8 mouse cellular contexts compared by ENCODE assay signal in the genomic region with DNA sequence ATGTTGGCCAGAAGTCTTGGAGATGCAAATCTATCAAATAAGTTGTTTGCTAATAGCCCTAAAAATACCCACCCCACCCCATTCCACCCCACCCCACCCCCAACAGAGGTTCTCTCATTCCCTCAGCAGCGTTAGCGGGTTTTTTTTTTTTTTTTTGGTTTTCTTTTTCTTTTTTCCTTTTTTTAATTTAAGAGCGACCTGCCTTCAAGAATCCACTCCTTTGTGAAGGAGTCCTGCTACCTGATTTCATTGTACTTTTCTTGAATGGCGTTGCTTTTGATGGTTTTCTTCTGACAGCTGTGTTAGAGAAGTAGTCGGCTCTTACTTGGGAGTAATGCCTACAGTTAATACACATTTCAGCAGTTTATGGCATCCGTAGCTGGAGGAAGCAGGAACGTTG. TPM values are rescaled to one million over a fixed set of nuclear protein-coding genes. Genes with fewer than 3 reads are reported as not detected.
DNase-seq lines count a peak whose midpoint lies in the region; ATAC-seq and TF ChIP-seq lines count a peak whose summit lies in the region.

No protein-coding gene starts in this region.

- peak overlapping the region; percentile 85 for H3K4me2 ChIP-seq in lung, postnatal 0 days (replicated peaks; ENCODE audit: low read depth, low read length)
- H3K4me2 ChIP-seq in forebrain, embryonic 11.5 days (ENCODE audit: low read depth, low read length, severe bottlenecking), result peak overlapping the region; percentile 92
- peak overlapping the region; percentile 86 for H3K4me2 ChIP-seq in limb, embryonic 15.5 days
- H3K4me2 ChIP-seq in stomach, embryonic 15.5 days, result peak overlapping the region; percentile 88

- TF ChIP-seq EP300 in lung, postnatal 0 days (IDR thresholded peaks at IDR 0.05), result no peak

- no peak for TF ChIP-seq CTCF in lung, postnatal 0 days (IDR thresholded peaks at IDR 0.05)

- peak overlapping the region; percentile 97 for H3K4me3 ChIP-seq in lung, postnatal 0 days (ENCODE audit: low read depth, low read length)
- peak overlapping the region; percentile 95 for H3K4me3 ChIP-seq in forebrain, embryonic 11.5 days (ENCODE audit: low read depth, low read length)
- H3K4me3 ChIP-seq in limb, embryonic 15.5 days, result peak overlapping the region; percentile 99
- H3K4me3 ChIP-seq in stomach, embryonic 15.5 days (replicated peaks), result peak overlapping the region; percentile 99

- no peak for ATAC-seq in lung, postnatal 0 days
- no peak for ATAC-seq in forebrain, embryonic 11.5 days (replicated peaks; ENCODE audit: low FRiP score)
- ATAC-seq in limb, embryonic 15.5 days (ENCODE audit: insufficient number of reproducible peaks, low FRiP score, low TSS enrichment, low read depth), result no peak
- no peak for ATAC-seq in stomach, embryonic 15.5 days (ENCODE audit: insufficient read depth, low FRiP score, low read depth)

- WGBS in lung, postnatal 0 days, result 17% methylated on average over 7 of the region's 7 CpGs
- WGBS in forebrain, embryonic 11.5 days, result 38% methylated on average over 7 of the region's 7 CpGs
- WGBS in limb, embryonic 15.5 days, result 18% methylated on average over 7 of the region's 7 CpGs
- 19% methylated on average over 7 of the region's 7 CpGs for WGBS in stomach, embryonic 15.5 days

- H3K4me1 ChIP-seq in lung, postnatal 0 days (ENCODE audit: insufficient read depth, low read depth, low read length), result peaks cover 3% of the 10 kb centered on the region; the same call in 1 of the 2 replicates
- peaks cover 7% of the 10 kb centered on the region; the same call in 1 of the 2 replicates for H3K4me1 ChIP-seq in forebrain, embryonic 11.5 days (replicated peaks; ENCODE audit: control insufficient read depth, insufficient read depth, low read length)
- peaks cover 17% of the 10 kb centered on the region for H3K4me1 ChIP-seq in limb, embryonic 15.5 days
- H3K4me1 ChIP-seq in stomach, embryonic 15.5 days, result peaks cover 4% of the 10 kb centered on the region

- no peaks in the 10 kb centered on the region for H3K27me3 ChIP-seq in lung, postnatal 0 days (replicated peaks; ENCODE audit: insufficient read depth, low read length)
- H3K27me3 ChIP-seq in forebrain, embryonic 11.5 days (ENCODE audit: control insufficient read depth, insufficient read depth, low read length), result no peaks in the 10 kb centered on the region
- H3K27me3 ChIP-seq in limb, embryonic 15.5 days, result no peaks in the 10 kb centered on the region
- H3K27me3 ChIP-seq in stomach, embryonic 15.5 days (replicated peaks), result no peaks in the 10 kb centered on the region

- no peaks in the 10 kb centered on the region for H3K36me3 ChIP-seq in lung, postnatal 0 days (ENCODE audit: insufficient read depth, low read length)
- no peaks in the 10 kb centered on the region for H3K36me3 ChIP-seq in forebrain, embryonic 11.5 days (ENCODE audit: control insufficient read depth, insufficient read depth, low read length)
- peaks cover 2% of the 10 kb centered on the region for H3K36me3 ChIP-seq in limb, embryonic 15.5 days
- H3K36me3 ChIP-seq in stomach, embryonic 15.5 days, result no peaks in the 10 kb centered on the region

- H3K9ac ChIP-seq in lung, postnatal 0 days (replicated peaks; ENCODE audit: low read depth), result peak overlapping the region; percentile 84; the same call in 1 of the 2 replicates
- H3K9ac ChIP-seq in forebrain, embryonic 11.5 days (ENCODE audit: low read length), result peak overlapping the region; percentile 87
- no peak overlapping the region for H3K9ac ChIP-seq in limb, embryonic 15.5 days
- H3K9ac ChIP-seq in stomach, embryonic 15.5 days, result peak overlapping the region; percentile 97; the same call in 1 of the 2 replicates

- no peaks in the 10 kb centered on the region for H3K9me3 ChIP-seq in lung, postnatal 0 days (ENCODE audit: low read length)
- no peaks in the 10 kb centered on the region for H3K9me3 ChIP-seq in forebrain, embryonic 11.5 days (ENCODE audit: control insufficient read depth, low read length)
- no peaks in the 10 kb centered on the region for H3K9me3 ChIP-seq in limb, embryonic 15.5 days
- no peaks in the 10 kb centered on the region for H3K9me3 ChIP-seq in stomach, embryonic 15.5 days

- no peak for DNase-seq in lung, postnatal 0 days (ENCODE audit: low spot score)
- DNase-seq in lung, postnatal 4 days, result no peak
- no peak for DNase-seq in forebrain, embryonic 11.5 days (ENCODE audit: low spot score)
- no peak for DNase-seq in ovary, postnatal 36 days (ENCODE audit: low spot score)
- no peak for DNase-seq in adrenal gland, adult (ENCODE audit: inconsistent age in 2 of 2, low spot score in 1 of 2)
- no peak for DNase-seq in thymus, postnatal 10 days (ENCODE audit: low spot score in 2 of 2)

- H3K27ac ChIP-seq in lung, postnatal 0 days (ENCODE audit: low read length), result peak overlapping the region; percentile 91; the same call in 1 of the 2 replicates
- no peak overlapping the region for H3K27ac ChIP-seq in forebrain, embryonic 11.5 days (ENCODE audit: low read depth, low read length)
- no peak overlapping the region for H3K27ac ChIP-seq in limb, embryonic 15.5 days
- H3K27ac ChIP-seq in stomach, embryonic 15.5 days, result no peak overlapping the region

RNA-seq across cellular contexts. Expression of a gene that starts 1.0 kb away (rescaled TPM):
- 34.4 and 37.6 TPM in 2 replicates for polyA plus RNA-seq in lung, postnatal 0 days (2015; fragmentation: Nextera tagmentation; extraction: Ambion mirVana)
- polyA plus RNA-seq in forebrain, embryonic 11.5 days (2014; fragmentation: Nextera tagmentation; extraction: Ambion mirVana), result 36.5 and 37.1 TPM in 2 replicates
- 51.4 and 55.1 TPM in 2 replicates for polyA plus RNA-seq in limb, embryonic 15.5 days (2015; fragmentation: Nextera tagmentation; extraction: Ambion mirVana)
- polyA plus RNA-seq in stomach, embryonic 15.5 days (2015; fragmentation: Nextera tagmentation; extraction: Ambion mirVana), result 51.4 and 54.0 TPM in 2 replicates

RNA-seq across cellular contexts. Expression of a gene that starts 4.3 kb away (rescaled TPM):
- polyA plus RNA-seq in lung, postnatal 0 days (2015; fragmentation: Nextera tagmentation; extraction: Ambion mirVana), result 54.2 and 66.1 TPM in 2 replicates
- 89.9 and 93.3 TPM in 2 replicates for polyA plus RNA-seq in forebrain, embryonic 11.5 days (2014; fragmentation: Nextera tagmentation; extraction: Ambion mirVana)
- 74.5 and 74.9 TPM in 2 replicates for polyA plus RNA-seq in limb, embryonic 15.5 days (2015; fragmentation: Nextera tagmentation; extraction: Ambion mirVana)
- polyA plus RNA-seq in stomach, embryonic 15.5 days (2015; fragmentation: Nextera tagmentation; extraction: Ambion mirVana), result 74.5 and 81.2 TPM in 2 replicates

RNA-seq across cellular contexts. Expression of a gene that starts 46.1 kb away (rescaled TPM):
- polyA plus RNA-seq in lung, postnatal 0 days (2015; fragmentation: Nextera tagmentation; extraction: Ambion mirVana), result 69.6 and 71.6 TPM in 2 replicates
- 267 and 282 TPM in 2 replicates for polyA plus RNA-seq in forebrain, embryonic 11.5 days (2014; fragmentation: Nextera tagmentation; extraction: Ambion mirVana)
- polyA plus RNA-seq in limb, embryonic 15.5 days (2015; fragmentation: Nextera tagmentation; extraction: Ambion mirVana), result 200 and 206 TPM in 2 replicates
- 228 and 237 TPM in 2 replicates for polyA plus RNA-seq in stomach, embryonic 15.5 days (2015; fragmentation: Nextera tagmentation; extraction: Ambion mirVana)

RNA-seq across cellular contexts. Expression of a gene that starts 48.1 kb away (rescaled TPM):
- polyA plus RNA-seq in lung, postnatal 0 days (2015; fragmentation: Nextera tagmentation; extraction: Ambion mirVana), result 8.1 and 8.7 TPM in 2 replicates
- 22.9 and 24.9 TPM in 2 replicates for polyA plus RNA-seq in forebrain, embryonic 11.5 days (2014; fragmentation: Nextera tagmentation; extraction: Ambion mirVana)
- polyA plus RNA-seq in limb, embryonic 15.5 days (2015; fragmentation: Nextera tagmentation; extraction: Ambion mirVana), result 12.7 and 13.4 TPM in 2 replicates
- 18.3 and 20.2 TPM in 2 replicates for polyA plus RNA-seq in stomach, embryonic 15.5 days (2015; fragmentation: Nextera tagmentation; extraction: Ambion mirVana)
